Mouse (Mus musculus): ENCODE measurements around the gene Robo1. TPM values are rescaled to one million over a fixed set of nuclear protein-coding genes. Genes with fewer than 3 reads are reported as not detected.

The Robo1 gene
- polyA plus RNA-seq, 1 experiment from 2014 or later, result 23.7 TPM

GRCm38 (mm10) chr16:72633846-72634245 lies 325.7 kb downstream of the Robo1 start:
- no peaks in the 10 kb centered on the region for H3K9me3 ChIP-seq
- 37% methylated on average over 7 of the region's 7 CpGs for WGBS
- H3K4me2 ChIP-seq, result no peak overlapping the region
- no peak overlapping the region for H3K9ac ChIP-seq
- no peaks in the 10 kb centered on the region for H3K27me3 ChIP-seq (replicated peaks)
- ATAC-seq (ENCODE audit: insufficient read depth, low FRiP score, low read depth), result no peak; the same call in 1 of the 2 replicates
- H3K36me3 ChIP-seq, result no peaks in the 10 kb centered on the region
- no peaks in the 10 kb centered on the region for H3K4me1 ChIP-seq
- no peak overlapping the region for H3K4me3 ChIP-seq (replicated peaks)
- H3K27ac ChIP-seq, result no peak overlapping the region

DNA sequence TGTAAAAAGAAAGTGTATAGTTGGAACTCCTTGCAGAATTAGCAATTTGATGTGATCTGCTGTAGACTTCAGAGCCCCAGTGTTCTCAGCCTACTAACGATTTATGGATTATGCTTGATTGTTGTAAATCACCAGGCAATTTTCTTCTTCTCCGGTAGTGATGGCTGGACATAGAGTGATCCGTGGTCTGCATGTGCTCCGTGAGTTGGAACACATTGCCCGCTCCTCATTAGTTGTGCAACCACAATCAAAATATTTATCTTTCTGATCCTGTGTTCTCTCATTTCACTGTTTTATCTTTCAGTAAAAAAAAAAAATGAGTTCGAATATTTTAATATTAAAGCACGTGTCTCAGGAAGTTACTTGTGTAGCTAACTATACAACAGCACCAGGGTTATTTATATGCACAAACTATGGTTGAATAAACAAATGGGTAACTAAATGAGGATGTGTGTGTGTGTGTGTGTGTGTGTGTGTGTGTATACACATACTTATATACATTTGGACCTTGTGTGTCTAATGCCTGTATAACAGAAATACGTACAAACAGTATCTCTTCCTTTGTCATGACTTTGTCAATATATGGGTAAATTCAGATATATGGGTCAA lies 331.3 kb downstream of the Robo1 start:
- H3K4me1 ChIP-seq, result 0 out of 2 replicates have a peak, but pooled peaks cover 6% of the 10 kb centered on the region
- H3K9ac ChIP-seq, result no peak overlapping the region
- no peaks in the 10 kb centered on the region for H3K36me3 ChIP-seq
- no peak overlapping the region for H3K4me2 ChIP-seq
- ATAC-seq (ENCODE audit: insufficient read depth, low FRiP score, low read depth), result no peak
- H3K4me3 ChIP-seq (replicated peaks), result no peak overlapping the region
- no peaks in the 10 kb centered on the region for H3K27me3 ChIP-seq (replicated peaks)
- no peaks in the 10 kb centered on the region for H3K9me3 ChIP-seq
- no peak overlapping the region for H3K27ac ChIP-seq
- WGBS, result 57% methylated on average over 8 of the region's 8 CpGs

DNA sequence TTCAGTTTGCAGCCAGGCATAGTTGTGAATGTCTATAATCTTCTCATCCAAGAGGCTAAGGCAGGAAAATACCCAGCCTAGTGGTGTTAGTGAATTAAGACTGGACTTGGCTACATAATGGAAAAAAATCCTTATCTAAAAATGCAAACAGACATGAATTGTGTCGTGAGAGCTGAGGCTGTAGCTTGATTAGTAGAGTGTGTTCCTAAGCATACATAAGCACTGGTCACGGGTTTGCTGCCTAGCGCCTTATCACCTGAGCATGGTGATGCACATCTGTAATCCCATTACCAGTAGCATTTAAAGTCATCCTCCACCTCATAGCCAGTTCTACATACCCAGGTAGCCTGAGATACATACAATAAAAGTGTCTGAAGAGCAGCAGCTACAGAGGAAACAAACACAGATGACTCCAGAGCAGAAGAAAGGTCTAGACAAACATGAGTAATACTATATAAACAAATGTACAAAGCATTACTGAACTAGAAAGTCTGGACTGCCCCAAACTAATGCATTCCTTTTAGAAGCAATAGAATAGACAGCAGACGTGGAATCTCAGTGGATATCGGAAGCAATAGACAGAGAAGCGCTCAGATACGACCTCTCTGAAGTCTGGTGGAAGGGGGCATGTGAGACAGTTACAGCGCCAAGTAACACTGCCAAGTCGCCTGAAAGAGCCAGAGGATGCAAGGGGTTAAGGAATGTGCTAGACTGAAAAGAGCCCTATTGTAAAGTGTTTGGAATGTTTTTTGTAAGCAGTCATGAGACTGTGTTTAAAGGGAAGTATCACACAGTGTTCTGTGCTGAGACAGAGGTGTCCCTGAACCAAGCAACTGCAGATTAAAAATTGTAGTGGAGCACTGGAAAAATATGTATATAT lies 333.1 kb downstream of the Robo1 start:
- 44% methylated on average over 9 of the region's 9 CpGs for WGBS
- ATAC-seq (ENCODE audit: insufficient read depth, low FRiP score, low read depth), result peak; percentile 58
- no peaks in the 10 kb centered on the region for H3K9me3 ChIP-seq
- H3K27ac ChIP-seq, result no peak overlapping the region
- H3K4me3 ChIP-seq (replicated peaks), result no peak overlapping the region
- 0 out of 2 replicates have a peak, but pooled peaks cover 6% of the 10 kb centered on the region for H3K4me1 ChIP-seq
- H3K9ac ChIP-seq, result no peak overlapping the region
- H3K27me3 ChIP-seq (replicated peaks), result no peaks in the 10 kb centered on the region
- peak overlapping the region; percentile 13; the same call in 1 of the 2 replicates for H3K4me2 ChIP-seq
- H3K36me3 ChIP-seq, result no peaks in the 10 kb centered on the region

- Histone ChIP-seq H3K4me2 (peak overlapping the region; percentile 39), H3K27me3 (replicated peaks) (no peaks in the 10 kb centered on the region), H3K36me3 (no peaks in the 10 kb centered on the region), H3K4me3 (replicated peaks) (peak overlapping the region; percentile 11), H3K9me3 (no peaks in the 10 kb centered on the region), H3K4me1 (0 out of 2 replicates have a peak, but pooled peaks cover 6% of the 10 kb centered on the region), H3K9ac (no peak overlapping the region), H3K27ac (no peak overlapping the region)
- no peak for ATAC-seq (ENCODE audit: insufficient read depth, low FRiP score, low read depth)
- 20% methylated on average over 8 of the region's 8 CpGs for WGBS
Measured at GRCm38 (mm10) chr16:72645890-72646289, 337.8 kb downstream of the Robo1 start.

GRCm38 (mm10) chr16:72649314-72649713 lies 341.2 kb downstream of the Robo1 start:
- H3K36me3 ChIP-seq, result no peaks in the 10 kb centered on the region
- peak overlapping the region; percentile 45 for H3K4me2 ChIP-seq
- H3K9me3 ChIP-seq, result no peaks in the 10 kb centered on the region
- 34% methylated on average over 4 of the region's 4 CpGs for WGBS
- no peak overlapping the region; the same call in 1 of the 2 replicates for H3K4me3 ChIP-seq (replicated peaks)
- H3K4me1 ChIP-seq, result no peaks in the 10 kb centered on the region
- H3K27me3 ChIP-seq (replicated peaks), result no peaks in the 10 kb centered on the region
- no peak overlapping the region for H3K9ac ChIP-seq
- peak; percentile 39; the same call in 1 of the 2 replicates for ATAC-seq (ENCODE audit: insufficient read depth, low FRiP score, low read depth)
- H3K27ac ChIP-seq, result no peak overlapping the region

GRCm38 (mm10) chr16:72655411-72655810 lies 347.3 kb downstream of the Robo1 start:
- Histone ChIP-seq H3K4me1 (no peaks in the 10 kb centered on the region), H3K4me2 (no peak overlapping the region), H3K27ac (no peak overlapping the region), H3K4me3 (replicated peaks) (no peak overlapping the region), H3K27me3 (replicated peaks) (no peaks in the 10 kb centered on the region), H3K9me3 (no peaks in the 10 kb centered on the region), H3K9ac (no peak overlapping the region), H3K36me3 (no peaks in the 10 kb centered on the region)
- no peak for ATAC-seq (ENCODE audit: insufficient read depth, low FRiP score, low read depth)
- 68% methylated on average over 9 of the region's 9 CpGs for WGBS

- Histone ChIP-seq H3K27me3 (replicated peaks) (no peaks in the 10 kb centered on the region), H3K36me3 (no peaks in the 10 kb centered on the region), H3K4me3 (replicated peaks) (peak overlapping the region; percentile 73), H3K4me2 (peak overlapping the region; percentile 77), H3K27ac (peak overlapping the region; percentile 95), H3K9me3 (no peaks in the 10 kb centered on the region), H3K4me1 (0 out of 2 replicates have a peak, but pooled peaks cover 3% of the 10 kb centered on the region), H3K9ac (peak overlapping the region; percentile 68)
- ATAC-seq (ENCODE audit: insufficient read depth, low FRiP score, low read depth), result peak; percentile 92
- WGBS, result under 1% methylated on average over 26 of the region's 26 CpGs
Measured at GRCm38 (mm10) chr16:72662837-72663350, 354.8 kb downstream of the Robo1 start.

DNA sequence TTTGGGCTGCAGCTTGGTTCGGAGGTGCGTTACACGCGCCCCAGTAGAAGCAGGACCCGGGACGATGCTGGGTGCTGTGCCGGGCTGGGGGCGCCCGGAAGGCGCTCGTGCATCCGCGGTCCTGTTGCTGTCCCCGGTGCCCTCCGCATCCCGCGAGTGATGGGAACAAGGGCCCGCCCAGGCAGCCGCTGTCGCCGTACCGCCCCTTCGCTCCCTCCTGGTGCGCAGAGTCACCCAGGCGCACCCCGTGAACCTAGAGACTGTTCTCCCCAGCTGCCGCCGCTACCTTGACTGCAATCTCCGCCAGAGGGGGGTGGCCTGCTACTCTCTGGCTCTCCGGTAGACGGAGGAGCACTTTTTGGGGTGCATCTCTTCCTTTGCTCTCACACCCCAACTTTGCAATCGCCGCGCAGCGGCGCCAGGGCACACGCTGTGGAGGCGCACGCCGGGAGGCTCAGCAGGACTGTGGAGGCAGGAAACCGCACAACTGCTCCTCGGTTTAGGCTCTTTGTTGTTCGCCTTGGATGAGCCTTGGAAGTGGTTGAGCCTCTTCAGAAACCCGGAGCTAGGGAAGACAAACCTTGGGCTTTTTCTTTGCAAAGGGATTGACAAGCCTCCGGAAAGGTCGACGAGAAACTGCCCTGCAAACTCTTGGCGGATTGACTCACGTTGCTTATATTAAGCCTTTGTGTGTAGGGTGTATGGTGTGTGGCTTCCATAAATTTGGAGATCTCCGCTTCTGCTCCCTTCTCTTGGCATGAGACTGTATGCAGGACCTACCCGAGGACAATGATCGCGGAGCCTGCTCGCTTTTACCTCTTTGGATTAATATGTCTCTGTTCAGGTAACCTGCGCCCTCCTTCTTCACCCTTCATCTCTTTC lies 355.5 kb downstream of the Robo1 start:
- ATAC-seq (ENCODE audit: insufficient read depth, low FRiP score, low read depth), result peak; percentile 77
- Histone ChIP-seq H3K4me1 (0 out of 2 replicates have a peak, but pooled peaks cover 3% of the 10 kb centered on the region), H3K4me2 (peak overlapping the region; percentile 77), H3K9me3 (no peaks in the 10 kb centered on the region), H3K9ac (peak overlapping the region; percentile 68), H3K27me3 (replicated peaks) (no peaks in the 10 kb centered on the region), H3K4me3 (replicated peaks) (peak overlapping the region; percentile 73), H3K36me3 (no peaks in the 10 kb centered on the region), H3K27ac (peak overlapping the region; percentile 95)
- WGBS, result under 1% methylated on average over 54 of the region's 55 CpGs

GRCm38 (mm10) chr16:72664233-72664613 lies 356.1 kb downstream of the Robo1 start:
- no peak for ATAC-seq (ENCODE audit: insufficient read depth, low FRiP score, low read depth)
- no peaks in the 10 kb centered on the region for H3K9me3 ChIP-seq
- 0 out of 2 replicates have a peak, but pooled peaks cover 3% of the 10 kb centered on the region for H3K4me1 ChIP-seq
- peak overlapping the region; percentile 68; the same call in 1 of the 2 replicates for H3K9ac ChIP-seq
- peak overlapping the region; percentile 77 for H3K4me2 ChIP-seq
- peak overlapping the region; percentile 73 for H3K4me3 ChIP-seq (replicated peaks)
- H3K27ac ChIP-seq, result peak overlapping the region; percentile 95
- H3K36me3 ChIP-seq, result no peaks in the 10 kb centered on the region
- 1% methylated on average over 12 of the region's 12 CpGs for whole genome bisulfite sequencing
- no peaks in the 10 kb centered on the region for H3K27me3 ChIP-seq (replicated peaks)

DNA sequence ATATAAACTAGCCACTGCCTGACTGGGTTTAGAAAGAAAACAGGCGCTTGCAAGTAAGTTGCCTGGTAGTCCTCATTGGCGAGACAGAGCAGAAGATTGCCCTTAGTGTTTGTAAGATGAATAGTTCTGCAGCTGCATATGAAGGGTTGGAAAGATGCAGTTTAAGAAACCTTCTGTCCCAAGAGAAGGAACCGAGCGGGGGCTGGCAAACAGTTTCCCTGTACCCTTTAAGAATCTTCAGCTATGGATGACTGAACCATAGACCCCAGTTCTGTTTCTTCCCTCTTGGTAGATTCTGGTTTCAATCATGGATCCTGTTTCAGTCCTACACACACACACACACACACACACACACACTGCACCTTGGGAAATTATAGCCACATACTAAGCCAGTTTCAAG lies 356.7 kb downstream of the Robo1 start:
- H3K27me3 ChIP-seq (replicated peaks), result no peaks in the 10 kb centered on the region
- H3K27ac ChIP-seq, result peak overlapping the region; percentile 3; the same call in 1 of the 2 replicates
- peak overlapping the region; percentile 68; the same call in 1 of the 2 replicates for H3K9ac ChIP-seq
- peak overlapping the region; percentile 77 for H3K4me2 ChIP-seq
- no peaks in the 10 kb centered on the region for H3K9me3 ChIP-seq
- no peaks in the 10 kb centered on the region for H3K36me3 ChIP-seq
- ATAC-seq (ENCODE audit: insufficient read depth, low FRiP score, low read depth), result no peak
- 14% methylated on average over 4 of the region's 4 CpGs for WGBS
- peak overlapping the region; percentile 73 for H3K4me3 ChIP-seq (replicated peaks)
- H3K4me1 ChIP-seq, result 0 out of 2 replicates have a peak, but pooled peaks cover 3% of the 10 kb centered on the region

- 20% methylated on average over 5 of the region's 5 CpGs for WGBS
- Histone ChIP-seq H3K4me1 (0 out of 2 replicates have a peak, but pooled peaks cover 3% of the 10 kb centered on the region), H3K4me3 (replicated peaks) (peak overlapping the region; percentile 36), H3K9me3 (no peaks in the 10 kb centered on the region), H3K9ac (no peak overlapping the region; the same call in 1 of the 2 replicates), H3K27ac (no peak overlapping the region), H3K27me3 (replicated peaks) (no peaks in the 10 kb centered on the region), H3K4me2 (peak overlapping the region; percentile 77), H3K36me3 (no peaks in the 10 kb centered on the region)
- no peak for ATAC-seq (ENCODE audit: insufficient read depth, low FRiP score, low read depth)
Measured at GRCm38 (mm10) chr16:72665454-72665853, 357.3 kb downstream of the Robo1 start.
